Mouse (Mus musculus): ENCODE data around the gene Fras1. TPM values are rescaled to one million over a fixed set of nuclear protein-coding genes. Genes with fewer than 3 reads are reported as not detected.

Fras1 gene
- polyA plus RNA-seq, 1 experiment from 2014 or later: 12.1 TPM

Other genes starting within 250 kb of the Fras1 start
- 15.5 and 18.6 TPM in 2 replicates for gene Cnot6l, start 209.8 kb upstream of the Fras1 start, polyA plus RNA-seq (2015; fragmentation: Nextera tagmentation; extraction: Ambion mirVana)
- 18.2 and 22.0 TPM in 2 replicates for gene Mrpl1, start 164.5 kb upstream of the Fras1 start, polyA plus RNA-seq (2015; fragmentation: Nextera tagmentation; extraction: Ambion mirVana)

Data from heart, embryonic 15.5 days (tissue).